23 mouse cellular contexts compared by ENCODE assay signal in genomic region chr17:27497798-27498197, GRCm38 (mm10). TPM values are rescaled to one million over a fixed set of nuclear protein-coding genes. Genes with fewer than 3 reads are reported as not detected.
DNase-seq lines count a peak whose midpoint lies in the region; TF ChIP-seq lines count a peak whose summit lies in the region.
"Had no signal": no experiment of that assay in that cellular context is flagged by ENCODE, and none has a peak within 500 bp of the region (broad histone marks: within the 10 kb centered on the region; RNA-seq: fewer than 3 reads in every experiment).

No protein-coding gene starts in this region.

- 14% methylated on average over 5 of the region's 5 CpGs for WGBS in thymus, adult 2 months

- H3K27me3 ChIP-seq in thymus, adult 2 months (ENCODE audit: control insufficient read depth, insufficient read depth, low read length) = no peaks in the 10 kb centered on the region
- H3K27me3 ChIP-seq: hindbrain, embryonic 12.5 days; hindbrain, embryonic 15.5 days had no signal

- H3K36me3 ChIP-seq in thymus, adult 2 months (ENCODE audit: control insufficient read depth, insufficient read depth, low read length) = no peaks in the 10 kb centered on the region
- H3K36me3 ChIP-seq: embryonic facial prominence, embryonic 12.5 days; embryonic facial prominence, embryonic 15.5 days; heart, embryonic 12.5 days; heart, embryonic 15.5 days; hindbrain, embryonic 12.5 days; hindbrain, embryonic 15.5 days had no signal

- DNase-seq in cerebellum, adult 11 months = peak; percentile 31
- no peak for DNase-seq in cerebellum, adult 8-10 months
- peak; percentile 57 for DNase-seq in cerebellum, adult 9-11 months
- no peak for DNase-seq in cerebellum, postnatal 10 days
- peak; percentile 13 for DNase-seq in thymus, adult 2 months
- DNase-seq in thymus, adult 18-20 months = no peak
- DNase-seq in thymus, postnatal 25 days = peak; percentile 14
- DNase-seq in right cerebral cortex, postnatal 14 days = no peak
- DNase-seq: adrenal gland, adult 8-10 months; adrenal gland, postnatal 25 days; B cell, adult 2 months; cerebellum, postnatal 14 days; forebrain, postnatal 0 days; gastrocnemius, postnatal 25 days; heart, adult 18-20 months; heart, postnatal 10 days; heart, postnatal 36 days had no signal

- no peak overlapping the region for H3K4me3 ChIP-seq in thymus, adult 2 months (ENCODE audit: control insufficient read depth, insufficient read depth, low read length)
- H3K4me3 ChIP-seq: embryonic facial prominence, embryonic 12.5 days; embryonic facial prominence, embryonic 15.5 days; heart, embryonic 12.5 days; heart, embryonic 15.5 days; hindbrain, embryonic 12.5 days; hindbrain, embryonic 15.5 days had no signal

- TF ChIP-seq POLR2A in thymus, adult 2 months (IDR thresholded peaks at IDR 0.05; ENCODE audit: control insufficient read depth, extremely low read depth, insufficient read depth, low read length, poor library complexity) = no peak

- peaks cover 21% of the 10 kb centered on the region for H3K4me1 ChIP-seq in thymus, adult 2 months (replicated peaks; ENCODE audit: control insufficient read depth, insufficient read depth, low read length)
- H3K4me1 ChIP-seq: heart, embryonic 15.5 days had no signal

- no peak for TF ChIP-seq CTCF in thymus, adult 2 months (IDR thresholded peaks at IDR 0.05; ENCODE audit: borderline replicate concordance, control insufficient read depth, extremely low read depth, insufficient read depth, low read length, poor library complexity)

- no peak overlapping the region for H3K27ac ChIP-seq in thymus, adult 2 months (ENCODE audit: control insufficient read depth, insufficient read depth, low read length)
- H3K27ac ChIP-seq: embryonic facial prominence, embryonic 12.5 days; embryonic facial prominence, embryonic 15.5 days; heart, embryonic 15.5 days; hindbrain, embryonic 12.5 days; hindbrain, embryonic 15.5 days had no signal

RNA-seq across cellular contexts. Expression of gene Grm4, which starts 23.4 kb away (rescaled TPM):
- polyA plus RNA-seq in thymus, adult 2 months (2012; rRNA removed) = 1.5 and 1.9 TPM in 2 replicates

RNA-seq across cellular contexts. Expression of gene Hmga1, which starts 58.5 kb away (rescaled TPM):
- polyA plus RNA-seq in thymus, adult 2 months (2012; rRNA removed) = 430 and 578 TPM in 2 replicates

Comparison
In these comparisons a context has a peak if more than half of its experiments do, and no peak if none do; other contexts are left out.
1. DNase-seq: peak in cerebellum, adult 11 months (single experiment), cerebellum, adult 9-11 months (single experiment), thymus, adult 2 months (single experiment) and thymus, postnatal 25 days (single experiment); none in cerebellum, adult 8-10 months (single experiment), cerebellum, postnatal 10 days (0 of 2), thymus, adult 18-20 months (0 of 2) and right cerebral cortex, postnatal 14 days (single experiment).